Mouse (Mus musculus) left cerebral cortex, adult 9 months (tissue): ENCODE measurements around the gene M6pr.

Experiments
- DNase-seq, 2 experiments: peaks; one replicate each; pipeline ENCODE4 v3.0.0; 2022; ENCODE audit warnings: low spot score in 2 of 2

M6pr gene

DNA sequence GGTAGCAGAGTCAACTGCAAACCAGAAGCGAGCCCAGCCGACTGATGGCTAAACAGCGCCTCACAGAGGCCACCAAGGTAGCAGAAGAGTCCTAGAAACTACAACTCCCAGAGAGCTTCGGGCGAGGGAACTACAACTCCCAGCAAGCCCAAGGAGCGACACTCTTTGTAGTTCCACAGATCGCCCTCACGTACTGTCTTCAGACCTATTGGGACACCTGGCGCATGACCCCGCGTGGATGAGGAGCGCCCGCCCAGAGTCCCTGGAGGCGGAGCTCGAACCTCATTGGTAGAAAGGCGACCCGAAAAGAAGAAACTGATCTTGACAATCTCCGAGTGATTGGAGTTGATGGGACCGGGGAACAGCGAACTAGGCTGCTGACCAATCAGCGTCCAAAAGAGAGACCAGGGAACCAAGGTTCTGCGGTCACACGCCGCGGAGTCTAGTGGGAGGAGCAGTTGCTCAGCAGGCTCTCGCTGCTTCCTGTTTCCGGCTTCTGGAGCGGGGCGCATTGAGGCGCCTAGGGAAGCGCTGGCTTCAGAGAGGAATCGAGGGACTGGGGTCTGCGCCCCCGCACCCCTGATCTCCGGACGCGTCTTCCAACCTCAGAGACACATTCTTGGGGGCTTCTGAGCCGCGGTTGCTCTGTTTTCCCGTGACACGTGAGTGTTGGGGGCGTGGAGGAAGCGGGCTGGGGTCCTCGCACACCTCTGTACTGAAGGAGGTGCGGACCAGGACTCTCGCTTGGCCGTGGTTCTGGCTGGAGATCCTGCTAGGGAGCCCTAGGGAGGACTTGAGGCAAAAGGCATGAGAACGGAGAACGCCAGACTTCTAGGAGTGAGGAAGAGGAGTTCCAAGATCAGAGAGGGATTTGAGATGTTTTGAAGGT is at the start of gene M6pr:
Gene M6pr, plus strand, starts transcription at position 216 of the 889 bp plus-strand sequence.
- DNase-seq: peak; percentile 99

- no peak for DNase-seq
These were observed 46.0 kb upstream of the M6pr start for GRCm38 (mm10) chr6:122262543-122262942.

- DNase-seq: peak in 1 of 2 experiments; percentile 37
These were observed 40.0 kb upstream of the M6pr start for GRCm38 (mm10) chr6:122268561-122268960.

GRCm38 (mm10) chr6:122269170-122269569 is 39.4 kb upstream of the M6pr start:
- no peak for DNase-seq

DNA sequence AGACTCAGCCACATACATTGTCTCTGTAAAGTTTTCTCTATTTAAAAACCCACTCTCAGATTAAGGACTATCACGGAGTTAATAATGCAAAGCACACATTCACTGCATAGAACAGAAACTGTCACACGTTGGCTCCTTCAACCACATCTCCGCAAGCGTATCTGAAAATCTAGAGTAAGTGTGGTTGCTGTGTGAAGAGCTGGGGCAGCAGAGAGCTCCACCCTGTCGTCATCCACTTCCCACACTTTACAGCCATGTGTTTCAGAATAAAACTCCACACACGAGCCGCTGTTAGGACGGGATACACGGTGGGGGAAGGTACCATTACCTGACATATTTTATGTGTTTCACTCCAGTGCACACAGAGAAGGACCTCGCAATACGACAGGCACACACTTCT is 38.4 kb upstream of the M6pr start:
- no peak for DNase-seq

DNA sequence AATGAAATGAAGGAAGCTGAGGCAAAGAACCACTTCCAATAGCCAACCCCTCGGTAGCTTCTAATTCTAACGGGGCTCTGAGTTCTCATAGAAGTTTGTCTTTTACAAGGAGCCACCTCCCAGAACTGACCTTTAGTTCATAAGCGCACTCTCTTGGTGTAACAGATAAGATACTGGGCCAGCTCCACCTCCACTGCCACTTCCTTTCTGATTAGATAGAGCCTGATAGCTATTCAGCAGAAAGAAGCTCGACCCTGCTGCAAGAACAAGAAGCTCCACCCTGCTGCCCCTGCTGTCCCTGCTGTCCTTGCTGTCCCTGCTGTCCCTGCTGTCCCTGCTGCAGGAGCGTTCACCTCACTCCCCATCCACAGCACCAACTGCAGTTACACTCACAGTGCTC is 34.0 kb upstream of the M6pr start:
- DNase-seq: no peak

DNA sequence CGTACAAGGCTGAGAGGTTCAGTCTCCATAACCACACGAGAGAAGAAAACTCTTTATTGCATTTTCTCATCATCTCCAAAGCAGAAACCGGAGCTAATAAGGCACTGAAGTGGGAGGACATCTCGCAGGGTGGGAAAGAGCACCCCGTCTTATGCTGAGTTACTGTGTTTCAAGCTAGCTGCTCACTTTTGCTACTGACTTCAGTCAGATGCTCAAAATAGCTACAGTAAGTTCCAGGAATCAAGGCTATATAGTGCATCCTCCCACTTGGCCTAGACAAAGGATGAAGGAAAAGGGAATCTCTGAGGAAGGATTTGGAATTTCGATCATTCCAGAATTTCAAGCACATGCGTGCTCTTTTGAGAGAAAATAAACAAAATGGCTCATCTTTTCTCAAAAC is 32.0 kb upstream of the M6pr start:
- no peak for DNase-seq

- no peak for DNase-seq
These were observed 25.7 kb upstream of the M6pr start, which contains the start of gene Klrg1 for GRCm38 (mm10) chr6:122282782-122283181. Klrg1 (minus strand) TSS chr6:122282882.

DNA sequence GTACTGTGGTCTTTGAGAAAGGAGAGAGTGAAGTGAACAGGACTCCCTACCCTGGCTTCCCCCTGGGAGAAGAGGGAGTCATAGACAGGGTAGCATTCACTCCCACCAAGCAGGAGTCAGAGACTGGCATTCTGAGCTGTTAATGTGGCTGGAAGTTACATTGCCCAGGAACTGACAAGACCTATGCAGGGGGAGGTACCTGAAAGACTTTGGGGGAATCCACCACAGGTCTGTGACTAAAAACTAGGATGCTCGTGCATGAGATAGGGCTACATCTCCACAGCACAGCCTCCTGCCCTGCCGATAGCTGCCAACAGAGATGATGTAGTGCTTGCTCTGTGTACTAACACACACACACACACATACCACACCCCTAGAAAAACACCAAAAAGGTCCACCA is 25.1 kb upstream of the M6pr start:
- DNase-seq: no peak

- no peak for DNase-seq
These were observed 24.2 kb upstream of the M6pr start for GRCm38 (mm10) chr6:122284304-122284703.

DNA sequence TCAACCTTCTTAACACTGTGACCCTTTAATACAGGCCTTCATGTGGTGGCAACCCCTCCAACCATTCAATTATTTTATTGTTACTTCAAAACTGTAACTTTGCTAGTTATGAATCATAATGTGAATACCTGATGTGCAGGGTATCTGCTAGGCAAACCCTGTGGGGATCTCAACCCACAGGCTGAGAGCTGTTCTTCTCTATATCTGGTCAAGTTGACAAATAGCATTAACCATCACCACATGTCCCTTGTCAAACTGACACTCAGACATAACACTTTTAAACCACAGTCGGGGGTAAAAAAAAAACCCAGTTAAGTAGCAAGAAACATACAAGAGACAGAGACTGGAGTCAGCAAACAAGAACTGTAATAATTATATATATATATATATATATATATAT is 23.7 kb upstream of the M6pr start:
- no peak for DNase-seq

DNA sequence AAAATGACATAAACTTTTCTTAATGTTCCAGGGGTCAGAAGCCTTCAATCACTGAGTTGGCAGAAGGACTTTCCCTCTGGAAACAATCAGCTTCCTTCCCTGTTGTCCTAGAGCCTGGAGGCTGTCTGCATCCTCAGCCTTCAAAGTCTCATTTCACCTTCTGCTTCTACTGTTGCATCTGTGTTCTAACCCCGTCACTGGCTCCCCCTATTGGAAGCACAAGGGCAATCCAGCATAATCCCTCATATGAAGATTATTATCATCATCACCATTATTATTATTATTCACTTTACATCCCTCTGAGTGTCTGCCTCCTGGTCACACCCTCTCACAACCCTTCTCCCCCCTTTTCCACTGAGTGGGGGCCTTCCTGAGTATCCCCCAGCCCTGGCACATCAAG is 20.3 kb upstream of the M6pr start:
- no peak for DNase-seq

- DNase-seq: no peak
These were observed 19.2 kb upstream of the M6pr start for GRCm38 (mm10) chr6:122289313-122289712.

DNA sequence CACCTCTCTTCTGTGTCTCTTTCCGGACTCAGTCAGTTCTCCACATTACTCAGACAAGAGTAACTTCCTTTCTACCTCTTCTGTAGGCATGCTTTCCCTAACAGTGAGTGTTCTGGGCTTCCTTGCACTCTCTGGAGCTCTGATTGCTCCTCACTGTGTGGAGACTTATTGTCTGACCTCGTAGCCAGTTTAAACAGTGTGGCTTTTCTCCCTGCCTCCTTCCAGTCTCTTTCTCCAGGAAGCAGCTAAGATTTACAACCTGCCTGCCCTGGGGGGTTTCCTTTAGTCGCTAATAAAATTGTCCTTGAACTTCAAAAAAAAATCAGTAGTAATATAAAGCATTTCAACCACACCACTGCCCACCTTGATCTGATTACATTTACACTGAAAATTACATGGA is 18.3 kb upstream of the M6pr start:
- DNase-seq: no peak

GRCm38 (mm10) chr6:122291264-122291663 is 17.3 kb upstream of the M6pr start:
- no peak for DNase-seq

DNA sequence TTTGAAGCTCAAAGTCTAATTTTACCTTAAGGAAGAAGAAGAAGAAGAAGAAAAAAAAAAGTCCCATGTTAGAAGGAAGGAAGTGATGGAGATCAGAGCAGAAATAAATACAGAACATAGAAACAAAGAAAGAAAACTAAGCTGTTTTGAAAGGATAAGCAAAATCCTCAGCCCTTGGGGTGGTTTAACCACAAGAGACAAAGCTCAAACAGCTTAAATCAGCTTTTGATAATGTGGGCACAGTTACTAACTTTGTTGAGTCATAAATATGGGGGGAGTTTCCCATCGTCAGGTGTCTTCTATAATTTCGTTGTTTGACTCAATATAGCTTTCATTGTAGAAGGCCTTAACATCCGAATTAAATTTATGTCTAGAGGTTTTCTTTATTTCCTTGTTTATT is 16.8 kb upstream of the M6pr start:
- DNase-seq: no peak

- DNase-seq: no peak
These were observed 16.3 kb upstream of the M6pr start for GRCm38 (mm10) chr6:122292184-122292583.

GRCm38 (mm10) chr6:122293121-122293520 is 15.4 kb upstream of the M6pr start:
- no peak for DNase-seq

DNA sequence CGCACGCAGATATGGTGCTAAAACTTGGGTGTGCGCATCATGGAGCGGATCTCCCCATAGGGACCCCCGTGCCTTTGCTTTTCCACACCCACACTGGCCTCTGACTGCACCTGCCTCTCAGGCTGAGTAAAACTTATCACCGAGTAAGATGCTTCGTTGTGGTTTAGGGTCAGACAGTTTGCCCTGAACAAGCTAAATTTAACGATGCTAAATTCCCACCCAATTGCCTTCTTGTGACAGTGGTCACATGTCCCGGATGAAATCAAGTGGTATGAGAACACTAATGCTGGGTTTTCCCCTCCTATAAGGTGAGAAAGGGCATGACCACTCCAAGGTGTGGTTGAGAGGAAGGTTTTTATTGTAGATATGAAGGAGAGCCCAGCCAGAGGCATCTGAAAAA is 14.7 kb upstream of the M6pr start:
- DNase-seq: no peak

- no peak for DNase-seq
These were observed 14.2 kb upstream of the M6pr start for GRCm38 (mm10) chr6:122294290-122294689.

GRCm38 (mm10) chr6:122295242-122295641 is 13.3 kb upstream of the M6pr start:
- DNase-seq: no peak

GRCm38 (mm10) chr6:122296918-122297278 is 11.6 kb upstream of the M6pr start:
- no peak for DNase-seq

DNA sequence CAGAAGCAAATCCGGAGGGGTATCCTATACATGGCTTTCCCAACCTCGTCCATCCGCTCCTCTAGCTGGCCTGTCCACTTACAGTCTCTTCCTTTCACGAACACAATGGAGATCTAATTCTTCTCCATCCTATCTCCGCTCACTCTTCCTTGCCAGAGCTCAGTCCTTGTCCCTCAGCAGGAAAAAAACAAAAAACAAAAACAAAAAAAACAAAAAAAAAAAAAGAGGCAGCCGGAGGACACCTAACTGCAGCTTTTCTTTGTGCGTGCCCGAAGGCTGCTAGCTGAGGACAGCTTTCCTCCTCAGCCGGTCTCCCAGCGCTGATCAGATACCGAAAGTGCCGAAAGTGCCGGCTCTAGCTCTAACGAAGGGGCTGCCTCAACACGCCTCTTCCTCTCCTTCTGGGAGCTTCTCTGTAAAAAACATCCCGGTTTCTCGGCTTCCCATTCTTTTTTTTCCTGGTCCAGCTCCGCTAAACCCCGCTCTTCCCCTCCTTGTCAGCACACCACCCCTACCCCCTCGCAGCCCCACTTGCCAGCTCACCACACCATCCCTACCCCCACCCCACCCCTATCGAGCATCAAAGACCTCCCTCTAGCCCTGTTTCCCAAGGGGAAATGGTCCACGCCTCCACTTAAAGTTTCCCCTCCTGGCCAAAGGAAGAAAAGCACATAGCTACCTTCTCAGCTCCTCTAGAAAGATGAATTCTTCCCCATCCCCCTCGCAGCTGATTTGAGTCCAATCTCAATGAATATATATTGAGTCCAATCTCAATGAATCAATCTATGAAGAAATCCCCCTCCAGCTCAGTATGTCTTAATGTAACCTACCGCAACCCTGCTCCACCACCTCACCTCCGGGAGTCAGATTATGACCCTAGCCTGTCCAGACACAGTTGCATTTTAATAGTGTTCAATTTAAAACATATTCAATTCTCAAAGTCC is 11.0 kb upstream of the M6pr start:
- DNase-seq: no peak
